Mouse (Mus musculus): ENCODE results near the gene Tstd2.

Gene Tstd2

GRCm38 (mm10) chr4:46084416-46085172 is 53.9 kb downstream of the Tstd2 start:
- DNase-seq (ENCODE audit: low spot score in 2 of 2) = no peak

GRCm38 (mm10) chr4:46082555-46082954 is 55.9 kb downstream of the Tstd2 start:
- no peak for DNase-seq (ENCODE audit: low spot score in 2 of 2)

- no peak for DNase-seq (ENCODE audit: low spot score in 2 of 2)
These were observed 58.2 kb downstream of the Tstd2 start for GRCm38 (mm10) chr4:46080261-46080660.

GRCm38 (mm10) chr4:46076892-46077291 is 61.6 kb downstream of the Tstd2 start:
- no peak for DNase-seq (ENCODE audit: low spot score in 2 of 2)

- DNase-seq (ENCODE audit: low spot score in 2 of 2) = no peak
These were observed 62.8 kb downstream of the Tstd2 start for GRCm38 (mm10) chr4:46075664-46076063.

GRCm38 (mm10) chr4:46073736-46074135 is 64.8 kb downstream of the Tstd2 start:
- peak in 1 of 2 experiments; percentile 67 for DNase-seq (ENCODE audit: low spot score in 2 of 2)

GRCm38 (mm10) chr4:46072631-46073030 is 65.9 kb downstream of the Tstd2 start:
- no peak for DNase-seq (ENCODE audit: low spot score in 2 of 2)

GRCm38 (mm10) chr4:46069851-46070482 is 68.5 kb downstream of the Tstd2 start:
- no peak for DNase-seq (ENCODE audit: low spot score in 2 of 2)

GRCm38 (mm10) chr4:46068573-46068972 is 69.9 kb downstream of the Tstd2 start:
- no peak for DNase-seq (ENCODE audit: low spot score in 2 of 2)

- DNase-seq (ENCODE audit: low spot score in 2 of 2) = no peak
These were observed 70.4 kb downstream of the Tstd2 start for GRCm38 (mm10) chr4:46068060-46068459.

- peak in 1 of 2 experiments; percentile 54 for DNase-seq (ENCODE audit: low spot score in 2 of 2)
These were observed 72.7 kb downstream of the Tstd2 start for GRCm38 (mm10) chr4:46065695-46066340.

- peak; percentile 66 to 76 for DNase-seq (ENCODE audit: low spot score in 2 of 2)
These were observed 73.5 kb downstream of the Tstd2 start for GRCm38 (mm10) chr4:46064961-46065360.

Measured in heart, adult 9 months (tissue).